Mouse (Mus musculus) C2C12 (cell line): Measurements from ENCODE around the gene D10Jhu81e. TPM values are rescaled to one million over a fixed set of nuclear protein-coding genes. Genes with fewer than 3 reads are reported as not detected.

Experiments used
- H3K27me3 ChIP-seq: one replicate; pipeline ENCODE4 v1.6.1; 2011; ENCODE audit not compliant: control insufficient read depth, insufficient read depth, insufficient read length
- H3K36me3 ChIP-seq: one replicate; pipeline ENCODE4 v1.6.1; 2011; ENCODE audit not compliant: control insufficient read depth, insufficient read depth
- H3K4me3 ChIP-seq: one replicate; pipeline ENCODE4 v1.5.1; 2011; ENCODE audit warnings: mild to moderate bottlenecking, control low read depth; ENCODE audit not compliant: poor library complexity, insufficient read depth, severe bottlenecking
- H3K79me2 ChIP-seq: one replicate; pipeline ENCODE4 v1.6.1; 2011; ENCODE audit not compliant: control insufficient read depth, insufficient read depth
- H3K79me3 ChIP-seq: one replicate; pipeline ENCODE4 v1.6.1; 2011; ENCODE audit warnings: low read depth, control low read depth
- H3ac ChIP-seq: one replicate; pipeline ENCODE3; 2011; ENCODE audit warnings: low read depth; ENCODE audit not compliant: control insufficient read depth, insufficient read length
- CEBPB ChIP-seq: IDR thresholded peaks from one replicate; pipeline ENCODE4 v1.6.1; 2011; ENCODE audit warnings: low read depth, mild to moderate bottlenecking, control low read depth, moderate library complexity
- CTCF ChIP-seq: IDR thresholded peaks from one replicate; pipeline ENCODE4 v1.5.1; 2011; ENCODE audit not compliant: control insufficient read depth, insufficient read depth, insufficient read length
- FOSL1 ChIP-seq: IDR thresholded peaks from one replicate; pipeline ENCODE4 v1.8.0; 2011; ENCODE audit warnings: mild to moderate bottlenecking, low read length; ENCODE audit not compliant: poor library complexity, insufficient read depth, severe bottlenecking
- MAX ChIP-seq: IDR thresholded peaks from one replicate; pipeline ENCODE4 v1.6.1; 2011; ENCODE audit warnings: mild to moderate bottlenecking, control low read depth
- MYOD1 ChIP-seq: IDR thresholded peaks from one replicate; pipeline ENCODE4 v1.6.1; 2011; ENCODE audit warnings: low read depth; ENCODE audit not compliant: control insufficient read depth, insufficient read length
- MYOG ChIP-seq: IDR thresholded peaks from one replicate; pipeline ENCODE4 v1.6.1; 2011; ENCODE audit not compliant: control insufficient read depth, insufficient read length; ENCODE audit errors: extremely low read depth
- USF1 ChIP-seq: IDR thresholded peaks from one replicate; pipeline ENCODE4 v1.6.1; 2011; ENCODE audit warnings: low read depth, mild to moderate bottlenecking, control low read depth, moderate library complexity
- polyA plus RNA-seq: library from polyadenylated mRNA; unstranded; fragments of >200 nt; fragmentation: generic; extraction: Trizol; gene quantifications from one replicate; pipeline ENCODE4 v1.2.1, GENCODE M21; 2012; ENCODE audit warnings: missing spikeins

D10Jhu81e gene
- polyA plus RNA-seq, 1 experiment, result 38.0 TPM

- H3K79me2 ChIP-seq, result no peaks in the 10 kb centered on the region
- TF ChIP-seq MYOG, result no peak
- no peak for TF ChIP-seq CEBPB
- TF ChIP-seq CTCF, result no peak
- TF ChIP-seq FOSL1, result no peak
- no peak for TF ChIP-seq MYOD1
- no peak for TF ChIP-seq MAX
- no peak for TF ChIP-seq USF1
These were observed 55.0 kb downstream of the D10Jhu81e start for GRCm38 (mm10) chr10:78114521-78115092.

More at GRCm38 (mm10) chr10:78114521-78115092, 55.0 kb downstream of the D10Jhu81e start:
- no peaks in the 10 kb centered on the region for H3K79me3 ChIP-seq
- H3K27me3 ChIP-seq, result no peaks in the 10 kb centered on the region
- H3K4me3 ChIP-seq, result no peak overlapping the region
- H3K36me3 ChIP-seq, result no peaks in the 10 kb centered on the region
- H3ac ChIP-seq, result no peak overlapping the region

Other genes with a start within 250 kb of the D10Jhu81e start
- gene Trpm2, start 199.2 kb downstream of the D10Jhu81e start, polyA plus RNA-seq, result 0.02 TPM
- gene 1810043G02Rik, start 191.3 kb downstream of the D10Jhu81e start, polyA plus RNA-seq, result 14.6 TPM
- gene Pfkl, start 159.7 kb downstream of the D10Jhu81e start, polyA plus RNA-seq, result 45.2 TPM
- not detected for gene Dnmt3l, start 127.8 kb downstream of the D10Jhu81e start, polyA plus RNA-seq
- gene Aire, start 126.2 kb downstream of the D10Jhu81e start, polyA plus RNA-seq, result not detected
- 0.06 TPM for gene Icosl, start 100.5 kb downstream of the D10Jhu81e start, polyA plus RNA-seq
- 32.4 TPM for gene Pwp2, start 15.4 kb upstream of the D10Jhu81e start, polyA plus RNA-seq
- gene Trappc10, start 74.9 kb upstream of the D10Jhu81e start, polyA plus RNA-seq, result 18.2 TPM
- gene Agpat3, start 182.7 kb upstream of the D10Jhu81e start, polyA plus RNA-seq, result 95.0 TPM
- 154 TPM for gene Rrp1, start 243.3 kb upstream of the D10Jhu81e start, polyA plus RNA-seq